Mouse (Mus musculus) lung, postnatal 14 days (tissue): ENCODE results near the gene P4ha1.

Source experiments
- DNase-seq: peaks from one replicate; pipeline ENCODE4 v3.0.0; 2021

Gene P4ha1

GRCm38 (mm10) chr10:59324311-59325165 is 1.4 kb downstream of the P4ha1 start:
- DNase-seq = peak; percentile 22

- no peak for DNase-seq
These were observed 3.7 kb downstream of the P4ha1 start for GRCm38 (mm10) chr10:59326612-59327315.

GRCm38 (mm10) chr10:59327316-59327710 is 4.2 kb downstream of the P4ha1 start:
- DNase-seq = no peak

- no peak for DNase-seq
These were observed 8.6 kb downstream of the P4ha1 start for GRCm38 (mm10) chr10:59331546-59332256.

- no peak for DNase-seq
These were observed 10.3 kb downstream of the P4ha1 start for GRCm38 (mm10) chr10:59333400-59333799.

- peak; percentile 43 for DNase-seq
These were observed 12.1 kb downstream of the P4ha1 start for GRCm38 (mm10) chr10:59334899-59335798.

GRCm38 (mm10) chr10:59336124-59336523 is 13.0 kb downstream of the P4ha1 start:
- DNase-seq = no peak

GRCm38 (mm10) chr10:59346560-59346959 is 23.5 kb downstream of the P4ha1 start:
- no peak for DNase-seq

GRCm38 (mm10) chr10:59348200-59348599 is 25.1 kb downstream of the P4ha1 start:
- DNase-seq = no peak

GRCm38 (mm10) chr10:59349536-59349935 is 26.4 kb downstream of the P4ha1 start:
- DNase-seq = no peak

- DNase-seq = no peak
These were observed 30.0 kb downstream of the P4ha1 start for GRCm38 (mm10) chr10:59353065-59353464.

GRCm38 (mm10) chr10:59354120-59354519 is 31.0 kb downstream of the P4ha1 start:
- DNase-seq = no peak

- no peak for DNase-seq
These were observed 31.9 kb downstream of the P4ha1 start for GRCm38 (mm10) chr10:59355020-59355419.

- DNase-seq = no peak
These were observed 35.6 kb downstream of the P4ha1 start for GRCm38 (mm10) chr10:59358744-59359143.

- DNase-seq = no peak
These were observed 40.1 kb downstream of the P4ha1 start for GRCm38 (mm10) chr10:59363208-59363607.

GRCm38 (mm10) chr10:59364551-59364950 is 41.5 kb downstream of the P4ha1 start:
- DNase-seq = peak; percentile 52

GRCm38 (mm10) chr10:59365804-59366589 is 42.9 kb downstream of the P4ha1 start:
- DNase-seq = no peak

- no peak for DNase-seq
These were observed 43.6 kb downstream of the P4ha1 start for GRCm38 (mm10) chr10:59366746-59367145.

- no peak for DNase-seq
These were observed 44.1 kb downstream of the P4ha1 start for GRCm38 (mm10) chr10:59367206-59367605.

- no peak for DNase-seq
These were observed 45.6 kb downstream of the P4ha1 start for GRCm38 (mm10) chr10:59368729-59369128.

- no peak for DNase-seq
These were observed 46.3 kb downstream of the P4ha1 start for GRCm38 (mm10) chr10:59369426-59369825.

GRCm38 (mm10) chr10:59377906-59378305 is 54.8 kb downstream of the P4ha1 start:
- DNase-seq = peak; percentile 30
